Mouse (Mus musculus): ENCODE measurements around the gene Olfr555. TPM values are rescaled to one million over a fixed set of nuclear protein-coding genes. Genes with fewer than 3 reads are reported as not detected.
"Not testable (repeated sequence)": the region's sequence is repeated elsewhere in the genome, so short reads cannot be mapped to it uniquely, and the experiment has no call there.

Gene Olfr555
- polyA plus RNA-seq (2017; shearing (Covaris generic)), result not detected

- ATAC-seq, result no peak
Measured at GRCm38 (mm10) chr7:102658523-102658922, at the start of gene Olfr555. TSS of gene Olfr555 (plus strand) at chr7:102658823.

GRCm38 (mm10) chr7:102618118-102618517, 40.5 kb upstream of the Olfr555 start, which contains the start of gene Olfr553:
TSS of gene Olfr553 (minus strand) at chr7:102618218.
- ATAC-seq, result no peak

DNA sequence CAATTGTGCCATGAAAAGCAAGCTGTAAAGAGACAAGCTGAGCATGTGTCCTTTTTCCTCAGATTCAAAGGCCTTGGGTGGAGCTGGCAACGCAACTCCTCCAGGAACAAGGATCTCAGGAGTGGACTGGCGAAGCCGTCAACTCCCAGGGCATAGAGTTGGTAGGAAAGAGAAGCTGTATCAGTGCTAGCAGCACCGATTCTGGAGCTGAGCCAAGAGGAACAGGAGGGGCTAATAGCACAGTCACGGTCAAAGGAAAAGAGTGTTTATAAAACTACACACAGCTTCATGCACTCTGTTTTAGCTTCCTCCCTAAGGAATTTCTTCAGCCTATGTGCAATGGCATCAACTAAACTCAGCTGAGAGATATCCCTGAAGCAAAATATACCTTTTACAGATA, 39.0 kb upstream of the Olfr555 start:
- no peak for ATAC-seq

GRCm38 (mm10) chr7:102620368-102620767, 38.3 kb upstream of the Olfr555 start:
- ATAC-seq, result not testable (repeated sequence)

DNA sequence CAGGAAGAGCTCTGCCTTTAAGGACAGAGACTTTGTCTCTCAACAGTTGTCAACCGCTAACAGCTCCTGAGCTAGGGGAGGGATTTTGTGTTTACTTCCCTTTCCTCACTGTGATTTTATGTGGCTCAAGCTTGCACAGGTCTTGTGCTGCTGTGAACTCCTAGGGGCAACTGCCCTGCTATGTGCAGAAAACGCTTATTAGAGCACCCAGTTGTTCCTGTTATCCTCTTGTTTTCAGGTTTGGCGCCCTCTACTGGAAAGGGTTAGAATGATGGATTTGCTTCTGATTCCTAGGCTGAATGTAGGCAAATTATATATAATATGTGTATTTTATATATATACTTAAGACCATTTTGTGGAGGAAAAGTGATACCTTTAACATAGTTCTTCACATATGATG, 22.0 kb upstream of the Olfr555 start:
- peak; percentile 43 for ATAC-seq

DNA sequence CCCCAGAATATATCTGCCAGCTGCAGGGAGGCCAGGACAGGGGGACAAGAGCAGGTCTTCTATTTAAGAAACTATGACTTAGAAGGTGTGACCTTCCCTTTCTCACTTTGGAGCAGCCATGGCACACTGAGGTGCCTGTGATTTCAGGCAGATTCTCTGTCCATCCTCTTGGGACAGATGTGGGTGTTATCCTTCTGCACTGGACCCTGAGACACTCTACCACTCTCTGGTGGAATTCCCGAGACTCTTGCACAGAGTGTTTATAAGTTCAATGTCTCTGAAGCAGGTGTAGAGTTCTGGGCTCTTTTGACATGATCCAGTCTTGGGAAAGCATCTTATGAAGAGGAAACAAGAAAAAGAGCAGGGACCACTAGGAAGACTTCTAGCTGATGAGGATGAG, 20.5 kb upstream of the Olfr555 start, which contains the start of gene Olfr554:
Gene Olfr554, plus strand, starts transcription at position 301 of the 400 bp plus-strand sequence.
- no peak for ATAC-seq

- not testable (repeated sequence) for ATAC-seq
Measured at GRCm38 (mm10) chr7:102644945-102645344, 13.7 kb upstream of the Olfr555 start.

DNA sequence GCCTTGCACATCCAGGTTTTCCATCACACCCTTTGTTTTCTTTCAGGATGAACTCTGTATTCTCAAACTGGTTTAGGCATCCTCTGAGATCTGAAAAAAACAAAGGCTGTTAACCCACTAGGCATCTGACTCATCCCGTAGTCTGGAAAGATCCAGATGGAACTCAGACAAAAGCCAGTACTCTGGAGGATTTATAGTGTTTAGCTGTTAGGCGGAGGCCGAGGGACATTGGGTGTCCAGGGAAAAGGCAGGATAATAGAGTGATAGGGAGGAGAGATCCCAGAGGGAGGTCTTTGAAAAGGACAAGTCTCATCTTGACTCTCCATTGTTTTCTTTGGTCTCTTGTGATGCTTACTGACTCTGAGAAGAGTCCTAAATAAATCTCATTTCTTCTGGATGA, 6.0 kb downstream of the Olfr555 start, which contains the start of gene Olfr556:
Gene Olfr556, plus strand, starts transcription at position 301 of the 400 bp plus-strand sequence.
- ATAC-seq, result no peak

DNA sequence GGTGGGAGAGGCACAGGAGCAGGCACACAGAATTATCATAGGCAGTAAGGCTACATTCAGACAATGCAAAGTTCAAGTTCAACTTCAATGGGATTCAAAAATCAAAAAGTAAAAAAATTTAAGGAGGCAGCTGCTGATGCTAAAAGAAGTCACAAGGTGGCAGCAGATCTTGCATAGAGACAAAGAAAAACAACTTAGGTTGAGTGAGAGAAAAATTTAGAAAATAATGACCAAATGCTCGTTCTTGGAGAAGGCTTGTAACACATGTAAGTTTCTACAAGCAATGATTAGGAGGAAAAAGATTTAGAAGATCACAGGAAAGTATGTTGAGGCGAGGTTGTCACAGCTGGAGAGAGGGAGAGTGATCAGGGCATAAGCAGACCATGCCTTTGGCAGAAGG, 6.8 kb downstream of the Olfr555 start:
- no peak for ATAC-seq

DNA sequence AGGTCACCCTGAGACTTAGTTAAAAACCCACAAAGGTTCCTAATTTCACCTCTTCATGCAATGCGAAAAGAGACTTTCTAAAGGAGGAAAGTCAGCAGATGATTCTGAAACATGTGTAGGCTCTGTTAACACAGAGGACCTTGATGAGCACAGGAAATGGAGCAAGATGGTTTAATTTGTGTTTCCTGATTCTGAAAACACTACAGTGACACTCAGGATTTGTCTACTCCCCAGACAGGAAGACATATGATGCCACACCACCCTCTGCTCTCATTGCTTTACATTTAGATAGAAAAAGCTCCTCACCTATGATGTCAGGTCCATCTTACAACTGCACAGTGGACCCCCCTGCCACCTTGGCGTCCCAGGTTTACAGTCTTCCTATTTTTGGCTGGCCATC, 17.6 kb downstream of the Olfr555 start:
- ATAC-seq, result no peak

GRCm38 (mm10) chr7:102681916-102682315, 23.3 kb downstream of the Olfr555 start:
- ATAC-seq, result no peak

GRCm38 (mm10) chr7:102686944-102687501, 28.4 kb downstream of the Olfr555 start, which contains the start of gene Trim68:
TSS of gene Trim68 (minus strand) at chr7:102687327.
- peak; percentile 99 for ATAC-seq

- ATAC-seq, result peak; percentile 32
Measured at GRCm38 (mm10) chr7:102695358-102696125, 36.9 kb downstream of the Olfr555 start, which contains the start of gene Olfr557. TSS of gene Olfr557 (plus strand) at chr7:102695910.

GRCm38 (mm10) chr7:102698461-102698860, 39.8 kb downstream of the Olfr555 start:
- ATAC-seq, result no peak

GRCm38 (mm10) chr7:102701915-102702314, 43.3 kb downstream of the Olfr555 start, which contains the start of gene Olfr558:
TSS of gene Olfr558 (plus strand) at chr7:102702215.
- ATAC-seq, result no peak

Other genes starting within 250 kb of the Olfr555 start
- gene Rrm1, start 217.1 kb upstream of the Olfr555 start, polyA plus RNA-seq (2017; shearing (Covaris generic)), result 100 to 1,000 TPM in 1 of 3 experiments, 10 to 100 TPM in 2; 45.4 to 216 (median 61.4) TPM
- gene Olfr543, start 177.1 kb upstream of the Olfr555 start, polyA plus RNA-seq (2017; shearing (Covaris generic)), result under 1 TPM in 1 of 3 experiments, not detected in 2; 0.41 TPM
- not detected for gene Olfr544, start 170.5 kb upstream of the Olfr555 start, polyA plus RNA-seq (2017; shearing (Covaris generic))
- not detected for gene Olfr545, start 159.2 kb upstream of the Olfr555 start, polyA plus RNA-seq (2017; shearing (Covaris generic))
- not detected for gene Olfr547, start 124.1 kb upstream of the Olfr555 start, polyA plus RNA-seq (2017; shearing (Covaris generic))
- gene Olfr548-ps1, start 117.9 kb upstream of the Olfr555 start, polyA plus RNA-seq (2017; shearing (Covaris generic)), result not detected
- gene Olfr549, start 109.0 kb upstream of the Olfr555 start, polyA plus RNA-seq (2017; shearing (Covaris generic)), result not detected
- 10 to 100 TPM in 1 of 3 experiments, 1 to 10 TPM in 2; 7.8 to 10.0 (median 9.7) TPM for gene Trim21, start 93.3 kb upstream of the Olfr555 start, polyA plus RNA-seq (2017; shearing (Covaris generic))
- under 1 TPM in 1 of 3 experiments, not detected in 2; 0.15 TPM for gene Olfr550, start 87.4 kb upstream of the Olfr555 start, polyA plus RNA-seq (2017; shearing (Covaris generic))
- under 1 TPM in 1 of 3 experiments, not detected in 2; 0.12 TPM for gene Olfr551, start 66.9 kb upstream of the Olfr555 start, polyA plus RNA-seq (2017; shearing (Covaris generic))
- gene Olfr552, start 61.1 kb upstream of the Olfr555 start, polyA plus RNA-seq (2017; shearing (Covaris generic)), result not detected
- not detected for gene Olfr553, start 40.6 kb upstream of the Olfr555 start, polyA plus RNA-seq (2017; shearing (Covaris generic))
- gene Olfr554, start 20.4 kb upstream of the Olfr555 start, polyA plus RNA-seq (2017; shearing (Covaris generic)), result not detected
- under 1 TPM in 1 of 3 experiments, not detected in 2; 0.15 TPM for gene Olfr556, start 6.1 kb downstream of the Olfr555 start, polyA plus RNA-seq (2017; shearing (Covaris generic))
- gene Trim68, start 28.5 kb downstream of the Olfr555 start, polyA plus RNA-seq (2017; shearing (Covaris generic)), result 10 to 100 TPM in 2 of 3 experiments, 1 to 10 TPM in 1; 7.5 to 16.1 (median 15.7) TPM
- not detected for gene Olfr557, start 37.1 kb downstream of the Olfr555 start, polyA plus RNA-seq (2017; shearing (Covaris generic))
- gene Olfr558, start 43.4 kb downstream of the Olfr555 start, polyA plus RNA-seq (2017; shearing (Covaris generic)), result not detected
- not detected for gene Olfr33, start 60.2 kb downstream of the Olfr555 start, polyA plus RNA-seq (2017; shearing (Covaris generic))
- not detected for gene Olfr559, start 68.7 kb downstream of the Olfr555 start, polyA plus RNA-seq (2017; shearing (Covaris generic))
- not detected for gene Olfr560, start 100.5 kb downstream of the Olfr555 start, polyA plus RNA-seq (2017; shearing (Covaris generic))
- gene Olfr78, start 100.6 kb downstream of the Olfr555 start, polyA plus RNA-seq (2017; shearing (Covaris generic)), result not detected
- gene Olfr561, start 112.4 kb downstream of the Olfr555 start, polyA plus RNA-seq (2017; shearing (Covaris generic)), result not detected
- not detected for gene Olfr564, start 144.7 kb downstream of the Olfr555 start, polyA plus RNA-seq (2017; shearing (Covaris generic))
- gene Olfr566, start 199.9 kb downstream of the Olfr555 start, polyA plus RNA-seq (2017; shearing (Covaris generic)), result not detected
- gene Olfr568, start 218.3 kb downstream of the Olfr555 start, polyA plus RNA-seq (2017; shearing (Covaris generic)), result not detected
- not detected for gene Olfr569, start 232.1 kb downstream of the Olfr555 start, polyA plus RNA-seq (2017; shearing (Covaris generic))
- gene Olfr570, start 235.8 kb downstream of the Olfr555 start, polyA plus RNA-seq (2017; shearing (Covaris generic)), result not detected

Measured in inflammation-experienced regulatory T-cells, adult 6 months (primary cell).